Mouse (Mus musculus): Measurements from ENCODE around the gene Kdf1.

Kdf1 gene

GRCm38 (mm10) chr4:133553448-133554330 is 34.9 kb downstream of the Kdf1 start:
- DNase-seq (ENCODE audit: low spot score) = no peak

- no peak for DNase-seq (ENCODE audit: low spot score)
Measured at GRCm38 (mm10) chr4:133557041-133557717, 38.4 kb downstream of the Kdf1 start.

- DNase-seq (ENCODE audit: low spot score) = no peak
Measured at GRCm38 (mm10) chr4:133559846-133560245, 41.1 kb downstream of the Kdf1 start.

- no peak for DNase-seq (ENCODE audit: low spot score)
Measured at GRCm38 (mm10) chr4:133561622-133562021, 42.9 kb downstream of the Kdf1 start.

- DNase-seq (ENCODE audit: low spot score) = no peak
Measured at GRCm38 (mm10) chr4:133563123-133563571, 44.4 kb downstream of the Kdf1 start.

GRCm38 (mm10) chr4:133567251-133567650 is 48.5 kb downstream of the Kdf1 start:
- DNase-seq (ENCODE audit: low spot score) = no peak

GRCm38 (mm10) chr4:133569291-133570065 is 50.7 kb downstream of the Kdf1 start:
- DNase-seq (ENCODE audit: low spot score) = no peak

- DNase-seq (ENCODE audit: low spot score) = no peak
Measured at GRCm38 (mm10) chr4:133570066-133570466, 51.3 kb downstream of the Kdf1 start.

GRCm38 (mm10) chr4:133574070-133574842 is 55.5 kb downstream of the Kdf1 start, which contains the start of gene Gpatch3:
TSS of gene Gpatch3 (plus strand) at chr4:133574745.
- peak; percentile 78 for DNase-seq (ENCODE audit: low spot score)

GRCm38 (mm10) chr4:133574843-133575202 is 56.1 kb downstream of the Kdf1 start:
- DNase-seq (ENCODE audit: low spot score) = no peak

- DNase-seq (ENCODE audit: low spot score) = no peak
Measured at GRCm38 (mm10) chr4:133577983-133578382, 59.2 kb downstream of the Kdf1 start.
